Mouse (Mus musculus) stomach, embryonic 14.5 days (tissue): ENCODE measurements at regions not wholly inside any gene's neighbourhood (a gene's known extent, or its start where the extent isn't known, plus 50 kb on each side); places are given as distances from the start of the nearest gene placed in this dataset.

Experiments
- ATAC-seq: fragments of 200-750 bp; cut with Nextera tagmentation; 2 replicates; pipeline ENCODE4 v1.8.0; 2017; ENCODE audit warnings: low read depth, moderate TSS enrichment; ENCODE audit not compliant: insufficient number of reproducible peaks, insufficient read depth, low FRiP score
- H3K27ac ChIP-seq: fragments of 300-500 bp; sonication (generic); 2 replicates; pipeline ENCODE4 v1.5.1; 2014; ENCODE audit warnings: mild to moderate bottlenecking, low read length, moderate library complexity, mixed read lengths
- H3K27me3 ChIP-seq: fragments of 300-500 bp; sonication (generic); 2 replicates; pipeline ENCODE4 v1.6.1; 2014; ENCODE audit warnings: low read length, control low read depth, mixed read lengths; ENCODE audit not compliant: control insufficient read depth, insufficient read depth
- H3K36me3 ChIP-seq: fragments of 300-500 bp; sonication (generic); 2 replicates; pipeline ENCODE4 v1.6.1; 2014; ENCODE audit warnings: mild to moderate bottlenecking, control low read depth, low read length, moderate library complexity, mixed read lengths; ENCODE audit not compliant: control insufficient read depth, insufficient read depth
- H3K4me1 ChIP-seq: fragments of 300-500 bp; sonication (generic); 2 replicates; pipeline ENCODE4 v1.6.1; 2014; ENCODE audit warnings: low read length, control low read depth, mixed read lengths; ENCODE audit not compliant: control insufficient read depth, insufficient read depth
- H3K4me2 ChIP-seq: fragments of 300-500 bp; sonication (generic); replicated peaks from 2 replicates; pipeline ENCODE4 v1.6.1; 2014; ENCODE audit warnings: low read depth, low read length, control low read depth
- H3K4me3 ChIP-seq: fragments of 300-500 bp; sonication (generic); 2 replicates; pipeline ENCODE4 v1.5.1; 2014; ENCODE audit warnings: low read depth, low read length, control low read depth
- H3K9ac ChIP-seq: fragments of 300-500 bp; sonication (generic); replicated peaks from 2 replicates; pipeline ENCODE4 v1.6.1; 2014; ENCODE audit warnings: low read depth, mild to moderate bottlenecking, control low read depth, low read length, moderate library complexity, mixed read lengths
- H3K9me3 ChIP-seq: fragments of 300-500 bp; sonication (generic); 2 replicates; pipeline ENCODE4 v1.6.1; 2016; ENCODE audit warnings: low read depth, low read length, control low read depth; ENCODE audit not compliant: control insufficient read depth
- WGBS: fragments of 180-500 bp; shearing (Covaris S2); extraction: QIAGEN DNeasy Blood & Tissue Kit; methylation state at CpG from one replicate; pipeline ENCODE4 v1.1.7; 2014; 5-methylcytosine and 5-hydroxymethylcytosine counted together

- WGBS: 33% methylated on average over 7 of the region's 7 CpGs
- Histone ChIP-seq H3K36me3 (no peaks in the 10 kb centered on the region), H3K4me3 (no peak overlapping the region)
Measured at GRCm38 (mm10) chr2:17811943-17812670, 80.8 kb upstream of the Nebl start.

More at GRCm38 (mm10) chr2:17811943-17812670, 80.8 kb upstream of the Nebl start:
- H3K4me2 ChIP-seq: no peak overlapping the region
- no peaks in the 10 kb centered on the region for H3K9me3 ChIP-seq
- no peak overlapping the region for H3K27ac ChIP-seq
- no peak overlapping the region for H3K9ac ChIP-seq
- H3K4me1 ChIP-seq: 0 out of 2 replicates have a peak, but pooled peaks cover 7% of the 10 kb centered on the region
- H3K27me3 ChIP-seq: no peaks in the 10 kb centered on the region
- ATAC-seq: no peak
